Mouse (Mus musculus): ENCODE measurements around the gene Lexm. TPM values are rescaled to one million over a fixed set of nuclear protein-coding genes. Genes with fewer than 3 reads are reported as not detected.

Gene Lexm
- polyA plus RNA-seq, 1 experiment from 2014 or later, result not detected

- Histone ChIP-seq H3K9ac (replicated peaks) (no peak overlapping the region), H3K4me3 (replicated peaks) (no peak overlapping the region), H3K36me3 (no peaks in the 10 kb centered on the region), H3K4me1 (no peaks in the 10 kb centered on the region), H3K9me3 (replicated peaks) (no peaks in the 10 kb centered on the region), H3K4me2 (no peak overlapping the region), H3K27me3 (replicated peaks) (no peaks in the 10 kb centered on the region), H3K27ac (replicated peaks) (no peak overlapping the region)
- WGBS, result 80% methylated on average over 4 of the region's 4 CpGs
- no peak for ATAC-seq (ENCODE audit: low FRiP score)
Observed at GRCm38 (mm10) chr4:106600770-106601169, 16.3 kb downstream of the Lexm start.

GRCm38 (mm10) chr4:106599415-106599814 lies 17.6 kb downstream of the Lexm start:
- Histone ChIP-seq H3K4me1 (no peaks in the 10 kb centered on the region), H3K9me3 (replicated peaks) (no peaks in the 10 kb centered on the region), H3K4me2 (no peak overlapping the region), H3K27me3 (replicated peaks) (no peaks in the 10 kb centered on the region), H3K9ac (replicated peaks) (no peak overlapping the region), H3K4me3 (replicated peaks) (no peak overlapping the region), H3K27ac (replicated peaks) (no peak overlapping the region), H3K36me3 (no peaks in the 10 kb centered on the region)
- ATAC-seq (ENCODE audit: low FRiP score), result no peak
- WGBS, result 67% methylated on average over 1 of the region's 1 CpGs

- Histone ChIP-seq H3K4me3 (replicated peaks) (no peak overlapping the region), H3K4me1 (no peaks in the 10 kb centered on the region), H3K36me3 (no peaks in the 10 kb centered on the region), H3K27ac (replicated peaks) (no peak overlapping the region), H3K9ac (replicated peaks) (no peak overlapping the region), H3K27me3 (replicated peaks) (no peaks in the 10 kb centered on the region), H3K4me2 (no peak overlapping the region), H3K9me3 (replicated peaks) (no peaks in the 10 kb centered on the region)
- 93% methylated on average over 4 of the region's 4 CpGs for WGBS
- no peak for ATAC-seq (ENCODE audit: low FRiP score)
Observed at GRCm38 (mm10) chr4:106597741-106598140, 19.3 kb downstream of the Lexm start.

- no peak overlapping the region for H3K4me3 ChIP-seq (replicated peaks)
- WGBS, result 78% methylated on average over 9 of the region's 9 CpGs
- no peaks in the 10 kb centered on the region for H3K36me3 ChIP-seq
- H3K9me3 ChIP-seq (replicated peaks), result no peaks in the 10 kb centered on the region
- no peak overlapping the region for H3K27ac ChIP-seq (replicated peaks)
- no peak overlapping the region for H3K4me2 ChIP-seq
- ATAC-seq (ENCODE audit: low FRiP score), result no peak
- no peak overlapping the region for H3K9ac ChIP-seq (replicated peaks)
- no peaks in the 10 kb centered on the region for H3K27me3 ChIP-seq (replicated peaks)
- no peaks in the 10 kb centered on the region for H3K4me1 ChIP-seq
Observed at GRCm38 (mm10) chr4:106597055-106597454, 20.0 kb downstream of the Lexm start.

- no peaks in the 10 kb centered on the region for H3K9me3 ChIP-seq (replicated peaks)
- no peak overlapping the region for H3K4me3 ChIP-seq (replicated peaks)
- no peaks in the 10 kb centered on the region for H3K36me3 ChIP-seq
- H3K4me2 ChIP-seq, result no peak overlapping the region
- no peak for ATAC-seq (ENCODE audit: low FRiP score)
- H3K9ac ChIP-seq (replicated peaks), result no peak overlapping the region
- 64% methylated on average over 3 of the region's 3 CpGs for WGBS
- H3K27ac ChIP-seq (replicated peaks), result no peak overlapping the region
- H3K27me3 ChIP-seq (replicated peaks), result no peaks in the 10 kb centered on the region
- no peaks in the 10 kb centered on the region for H3K4me1 ChIP-seq
Observed at GRCm38 (mm10) chr4:106596200-106596599, 20.8 kb downstream of the Lexm start.

GRCm38 (mm10) chr4:106593636-106594035 lies 23.4 kb downstream of the Lexm start:
- Histone ChIP-seq H3K36me3 (peaks cover 16% of the 10 kb centered on the region), H3K4me2 (no peak overlapping the region), H3K9ac (replicated peaks) (no peak overlapping the region), H3K4me1 (no peaks in the 10 kb centered on the region), H3K27me3 (replicated peaks) (no peaks in the 10 kb centered on the region), H3K27ac (replicated peaks) (no peak overlapping the region), H3K9me3 (replicated peaks) (no peaks in the 10 kb centered on the region), H3K4me3 (replicated peaks) (no peak overlapping the region)
- no peak for ATAC-seq (ENCODE audit: low FRiP score)
- 59% methylated on average over 7 of the region's 7 CpGs for WGBS

- WGBS, result 92% methylated on average over 9 of the region's 9 CpGs
- no peak for ATAC-seq (ENCODE audit: low FRiP score)
- H3K9ac ChIP-seq (replicated peaks), result no peak overlapping the region
Observed at GRCm38 (mm10) chr4:106590871-106591270, 26.2 kb downstream of the Lexm start.

GRCm38 (mm10) chr4:106590142-106590541 lies 26.9 kb downstream of the Lexm start:
- peaks cover 46% of the 10 kb centered on the region for H3K36me3 ChIP-seq
- no peaks in the 10 kb centered on the region for H3K9me3 ChIP-seq (replicated peaks)
- no peak overlapping the region for H3K4me3 ChIP-seq (replicated peaks)
- no peak overlapping the region for H3K9ac ChIP-seq (replicated peaks)
- no peak overlapping the region for H3K4me2 ChIP-seq
- no peaks in the 10 kb centered on the region for H3K4me1 ChIP-seq
- whole genome bisulfite sequencing, result 75% methylated on average over 9 of the region's 9 CpGs
- no peak for ATAC-seq (ENCODE audit: low FRiP score)
- no peaks in the 10 kb centered on the region for H3K27me3 ChIP-seq (replicated peaks)
- no peak overlapping the region for H3K27ac ChIP-seq (replicated peaks)

More at GRCm38 (mm10) chr4:106590871-106591270, 26.2 kb downstream of the Lexm start:
- H3K9me3 ChIP-seq (replicated peaks), result no peaks in the 10 kb centered on the region
- peaks cover 39% of the 10 kb centered on the region for H3K36me3 ChIP-seq
- no peak overlapping the region for H3K4me2 ChIP-seq
- no peaks in the 10 kb centered on the region for H3K4me1 ChIP-seq
- no peak overlapping the region for H3K27ac ChIP-seq (replicated peaks)
- H3K27me3 ChIP-seq (replicated peaks), result no peaks in the 10 kb centered on the region
- no peak overlapping the region for H3K4me3 ChIP-seq (replicated peaks)

GRCm38 (mm10) chr4:106587075-106587474 lies 30.0 kb downstream of the Lexm start:
- 92% methylated on average over 6 of the region's 6 CpGs for WGBS
- peaks cover 74% of the 10 kb centered on the region for H3K36me3 ChIP-seq
- no peak for ATAC-seq (ENCODE audit: low FRiP score)

GRCm38 (mm10) chr4:106584665-106585064 lies 32.4 kb downstream of the Lexm start:
- no peak overlapping the region for H3K4me3 ChIP-seq (replicated peaks)
- no peaks in the 10 kb centered on the region for H3K9me3 ChIP-seq (replicated peaks)
- ATAC-seq (ENCODE audit: low FRiP score), result no peak
- H3K36me3 ChIP-seq, result peaks cover 87% of the 10 kb centered on the region
- H3K27ac ChIP-seq (replicated peaks), result no peak overlapping the region
- 88% methylated on average over 4 of the region's 4 CpGs for WGBS
- no peak overlapping the region for H3K4me2 ChIP-seq
- H3K27me3 ChIP-seq (replicated peaks), result no peaks in the 10 kb centered on the region
- no peaks in the 10 kb centered on the region for H3K4me1 ChIP-seq
- H3K9ac ChIP-seq (replicated peaks), result no peak overlapping the region

More at GRCm38 (mm10) chr4:106587075-106587474, 30.0 kb downstream of the Lexm start:
- Histone ChIP-seq H3K9ac (replicated peaks) (no peak overlapping the region), H3K4me1 (no peaks in the 10 kb centered on the region), H3K27me3 (replicated peaks) (no peaks in the 10 kb centered on the region), H3K27ac (replicated peaks) (no peak overlapping the region), H3K9me3 (replicated peaks) (no peaks in the 10 kb centered on the region), H3K4me3 (replicated peaks) (no peak overlapping the region), H3K4me2 (no peak overlapping the region)

GRCm38 (mm10) chr4:106582428-106583153 lies 34.5 kb downstream of the Lexm start:
- 92% methylated on average over 12 of the region's 12 CpGs for WGBS
- Histone ChIP-seq H3K9ac (replicated peaks) (no peak overlapping the region), H3K4me2 (no peak overlapping the region), H3K27me3 (replicated peaks) (no peaks in the 10 kb centered on the region), H3K4me3 (replicated peaks) (no peak overlapping the region), H3K4me1 (no peaks in the 10 kb centered on the region), H3K36me3 (peaks cover 90% of the 10 kb centered on the region), H3K27ac (replicated peaks) (no peak overlapping the region), H3K9me3 (replicated peaks) (no peaks in the 10 kb centered on the region)
- no peak for ATAC-seq (ENCODE audit: low FRiP score)

GRCm38 (mm10) chr4:106581865-106582204 lies 35.2 kb downstream of the Lexm start:
- no peak for ATAC-seq (ENCODE audit: low FRiP score)

More at GRCm38 (mm10) chr4:106581865-106582204, 35.2 kb downstream of the Lexm start:
- Histone ChIP-seq H3K4me1 (no peaks in the 10 kb centered on the region), H3K27ac (replicated peaks) (no peak overlapping the region), H3K36me3 (peaks cover 89% of the 10 kb centered on the region), H3K27me3 (replicated peaks) (no peaks in the 10 kb centered on the region), H3K4me3 (replicated peaks) (no peak overlapping the region), H3K4me2 (no peak overlapping the region), H3K9ac (replicated peaks) (no peak overlapping the region), H3K9me3 (replicated peaks) (no peaks in the 10 kb centered on the region)
- 93% methylated on average over 15 of the region's 15 CpGs for WGBS

Measured in neural tube, embryonic 15.5 days (tissue).